Mouse (Mus musculus) lung, postnatal 0 days (tissue): ENCODE data around the gene Ier5. TPM values are rescaled to one million over a fixed set of nuclear protein-coding genes. Genes with fewer than 3 reads are reported as not detected.

Experiments
- ATAC-seq: fragments of 200-750 bp; cut with Nextera tagmentation; 2 replicates; pipeline ENCODE4 v1.8.0; 2017; ENCODE audit warnings: moderate library complexity
- DNase-seq: peaks from one replicate; pipeline ENCODE4 v3.0.0-alpha.2; 2016; ENCODE audit warnings: low spot score
- H3K27ac ChIP-seq: fragments of 300-500 bp; sonication (generic); 2 replicates; pipeline ENCODE4 v1.5.1; 2014; ENCODE audit warnings: antibody characterized with exemption, mild to moderate bottlenecking, low read length, mixed read lengths
- H3K27me3 ChIP-seq: fragments of 300-500 bp; sonication (generic); replicated peaks from 2 replicates; pipeline ENCODE4 v1.6.1; 2014; ENCODE audit warnings: low read length, mixed read lengths; ENCODE audit not compliant: insufficient read depth
- H3K36me3 ChIP-seq: fragments of 300-500 bp; sonication (generic); 2 replicates; pipeline ENCODE4 v1.6.1; 2014; ENCODE audit warnings: low read length, mixed read lengths; ENCODE audit not compliant: insufficient read depth
- H3K4me1 ChIP-seq: fragments of 300-500 bp; sonication (generic); 2 replicates; pipeline ENCODE4 v1.6.1; 2014; ENCODE audit warnings: antibody characterized with exemption, low read depth, low read length, mixed read lengths; ENCODE audit not compliant: insufficient read depth
- H3K4me2 ChIP-seq: fragments of 300-500 bp; sonication (generic); replicated peaks from 2 replicates; pipeline ENCODE4 v1.6.1; 2014; ENCODE audit warnings: low read depth, mild to moderate bottlenecking, low read length, moderate library complexity, mixed read lengths
- H3K4me3 ChIP-seq: fragments of 300-500 bp; sonication (generic); 2 replicates; pipeline ENCODE4 v1.5.1; 2014; ENCODE audit warnings: low read depth, low read length
- H3K9ac ChIP-seq: fragments of 300-500 bp; sonication (generic); replicated peaks from 2 replicates; pipeline ENCODE4 v1.6.1; 2014; ENCODE audit warnings: low read depth, mild to moderate bottlenecking
- H3K9me3 ChIP-seq: fragments of 300-500 bp; sonication (generic); 2 replicates; pipeline ENCODE4 v1.6.1; 2016; ENCODE audit warnings: low read length, mixed read lengths
- CTCF ChIP-seq: IDR thresholded peaks from 2 replicates; pipeline ENCODE4 v1.5.1; 2016; ENCODE audit warnings: antibody characterized with exemption, mild to moderate bottlenecking
- EP300 ChIP-seq: IDR thresholded peaks from 2 replicates; pipeline ENCODE4 v1.6.1; 2016; ENCODE audit warnings: antibody characterized with exemption, mild to moderate bottlenecking, control low read depth
- WGBS: fragments of 180-500 bp; shearing (Covaris S2); extraction: QIAGEN DNeasy Blood & Tissue Kit; methylation state at CpG from one replicate; pipeline ENCODE4 v1.1.7; 2014; 5-methylcytosine and 5-hydroxymethylcytosine counted together
- polyA plus RNA-seq: library from polyadenylated mRNA; unstranded; fragments of >200 nt; fragmentation: Nextera tagmentation; extraction: Ambion mirVana; gene quantifications from 2 replicates; pipeline ENCODE4 v1.2.1, GENCODE M21; 2015

The Ier5 gene
- polyA plus RNA-seq, 1 experiment from 2014 or later = 10.9 TPM

DNA sequence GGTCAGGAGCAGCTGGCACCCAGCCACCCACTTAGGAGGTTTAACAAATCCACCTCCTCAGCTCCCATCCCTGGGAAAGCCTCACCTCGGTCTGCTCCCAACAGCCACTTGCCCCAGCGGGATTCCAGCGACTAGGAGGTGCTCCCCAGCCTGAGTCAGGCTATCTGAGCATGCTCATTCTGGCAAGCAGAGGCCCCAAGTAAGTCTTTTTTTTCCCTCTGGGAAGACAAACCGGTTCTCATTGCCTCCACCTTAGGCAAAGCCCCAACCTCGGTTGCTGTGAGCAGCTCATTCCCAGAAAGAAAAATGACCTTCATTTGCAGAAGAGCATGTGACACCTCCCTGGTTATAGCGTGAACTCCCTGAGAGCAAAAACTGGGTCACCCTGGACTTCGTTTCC lies 29.7 kb downstream of the Ier5 start:
- H3K4me2 ChIP-seq = no peak overlapping the region
- H3K9ac ChIP-seq = no peak overlapping the region
- H3K27ac ChIP-seq = no peak overlapping the region
- H3K36me3 ChIP-seq = no peaks in the 10 kb centered on the region
- H3K9me3 ChIP-seq = no peaks in the 10 kb centered on the region
- no peaks in the 10 kb centered on the region for H3K27me3 ChIP-seq
- DNase-seq (peak; percentile 72), ATAC-seq (peak; percentile 60)
- peaks cover 7% of the 10 kb centered on the region for H3K4me1 ChIP-seq
- TF ChIP-seq EP300 (no peak), CTCF (no peak)
- WGBS = 39% methylated on average over 7 of the region's 7 CpGs
- H3K4me3 ChIP-seq = no peak overlapping the region

GRCm38 (mm10) chr1:155066196-155066595 lies 33.2 kb downstream of the Ier5 start:
- no peaks in the 10 kb centered on the region for H3K27me3 ChIP-seq
- H3K27ac ChIP-seq = no peak overlapping the region
- H3K4me1 ChIP-seq = no peaks in the 10 kb centered on the region; the same call in 1 of the 2 replicates
- 77% methylated on average over 5 of the region's 5 CpGs for WGBS
- H3K4me3 ChIP-seq = no peak overlapping the region
- H3K4me2 ChIP-seq = no peak overlapping the region
- H3K9ac ChIP-seq = no peak overlapping the region
- ATAC-seq = no peak
- H3K9me3 ChIP-seq = no peaks in the 10 kb centered on the region
- TF ChIP-seq CTCF (no peak), EP300 (no peak)
- no peak for DNase-seq
- H3K36me3 ChIP-seq = no peaks in the 10 kb centered on the region

DNA sequence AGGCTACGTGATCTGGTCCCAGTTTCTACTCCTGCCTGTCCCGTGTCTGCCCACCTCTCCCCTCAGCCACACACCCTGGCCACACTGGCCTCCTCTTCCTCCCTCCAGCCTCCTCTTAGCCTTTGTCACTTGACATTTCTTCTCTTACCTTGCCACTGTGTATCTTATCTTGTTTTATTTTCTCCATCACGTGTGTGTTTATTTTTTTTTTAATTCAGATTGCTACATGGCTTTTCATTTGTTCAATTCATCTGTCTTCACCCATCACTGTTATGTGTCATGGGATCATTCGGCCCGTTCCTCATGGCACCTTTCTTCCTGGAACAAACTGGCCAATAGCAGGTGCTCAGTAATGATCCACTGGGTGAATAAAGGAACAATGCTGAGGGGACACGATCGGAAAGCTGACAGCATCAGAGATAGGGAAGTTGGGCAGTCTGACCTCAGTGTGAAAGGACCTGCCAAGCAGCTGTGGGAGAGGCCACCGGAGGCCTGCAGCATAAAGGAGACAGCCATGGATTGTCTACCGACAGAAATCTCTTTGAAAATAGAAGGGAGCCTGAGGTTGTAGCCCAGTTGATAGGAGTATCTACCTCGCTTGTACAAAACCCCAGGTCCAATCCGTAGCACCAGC lies 34.3 kb downstream of the Ier5 start:
- no peaks in the 10 kb centered on the region for H3K36me3 ChIP-seq
- ATAC-seq (no peak), DNase-seq (no peak)
- 62% methylated on average over 11 of the region's 11 CpGs for WGBS
- TF ChIP-seq EP300 = no peak
- no peak for TF ChIP-seq CTCF
- no peaks in the 10 kb centered on the region for H3K27me3 ChIP-seq
- no peaks in the 10 kb centered on the region; the same call in 1 of the 2 replicates for H3K4me1 ChIP-seq
- no peaks in the 10 kb centered on the region for H3K9me3 ChIP-seq
- no peak overlapping the region for H3K27ac ChIP-seq
- no peak overlapping the region for H3K9ac ChIP-seq
- no peak overlapping the region for H3K4me3 ChIP-seq
- H3K4me2 ChIP-seq = no peak overlapping the region

DNA sequence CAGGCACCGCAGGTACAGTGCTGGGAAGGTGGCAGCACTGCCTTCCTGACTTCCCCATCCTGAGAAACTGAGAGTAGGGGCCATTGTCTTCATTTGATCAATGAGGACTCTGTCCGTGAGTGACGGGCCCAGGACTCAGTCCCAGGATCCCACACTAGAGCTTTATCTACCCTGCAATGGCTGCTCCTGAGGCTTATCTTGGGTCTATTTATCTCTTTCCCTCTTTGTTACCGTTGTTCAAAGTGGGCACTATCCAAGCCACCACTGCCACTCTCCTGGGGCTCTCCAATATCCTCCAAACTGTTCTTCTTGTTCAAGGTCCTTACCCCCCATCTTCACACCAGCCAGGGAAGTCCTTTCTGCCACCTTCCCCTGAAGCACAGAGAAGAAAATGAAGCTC lies 34.8 kb downstream of the Ier5 start:
- Histone ChIP-seq H3K4me3 (no peak overlapping the region), H3K27ac (peak overlapping the region; percentile 54; the same call in 1 of the 2 replicates), H3K9ac (no peak overlapping the region), H3K4me1 (no peaks in the 10 kb centered on the region; the same call in 1 of the 2 replicates), H3K36me3 (no peaks in the 10 kb centered on the region), H3K9me3 (no peaks in the 10 kb centered on the region), H3K4me2 (no peak overlapping the region), H3K27me3 (no peaks in the 10 kb centered on the region)
- no peak for TF ChIP-seq EP300
- no peak for TF ChIP-seq CTCF
- ATAC-seq (no peak), DNase-seq (no peak)
- WGBS = 70% methylated on average over 4 of the region's 4 CpGs

DNA sequence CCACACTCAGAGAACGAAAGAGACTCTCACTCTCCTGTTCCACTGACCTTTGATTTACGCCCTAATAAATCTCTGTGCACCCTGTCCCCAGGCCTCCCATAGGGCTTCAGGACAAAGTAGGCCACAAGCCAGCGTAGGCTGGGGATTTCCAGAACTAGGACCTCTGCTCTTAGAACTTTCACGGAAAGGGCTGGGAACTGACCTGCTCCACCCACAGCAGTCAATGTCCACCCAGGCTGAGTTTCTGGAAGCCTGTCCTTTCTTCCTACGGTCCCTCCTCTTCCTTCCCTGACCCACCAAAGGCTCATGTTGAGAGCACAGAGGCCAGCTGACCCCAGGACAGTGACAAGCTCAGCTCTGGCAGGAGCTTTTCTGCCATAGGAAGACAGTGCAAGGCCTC lies 35.3 kb downstream of the Ier5 start:
- ATAC-seq = peak; percentile 35; the same call in 1 of the 2 replicates
- TF ChIP-seq EP300 = peak; percentile 67
- no peak for TF ChIP-seq CTCF
- DNase-seq = peak; percentile 36
- Histone ChIP-seq H3K36me3 (no peaks in the 10 kb centered on the region), H3K4me3 (no peak overlapping the region), H3K27ac (peak overlapping the region; percentile 54), H3K4me2 (no peak overlapping the region), H3K9ac (no peak overlapping the region), H3K4me1 (no peaks in the 10 kb centered on the region; the same call in 1 of the 2 replicates), H3K27me3 (no peaks in the 10 kb centered on the region), H3K9me3 (no peaks in the 10 kb centered on the region)
- WGBS = 61% methylated on average over 5 of the region's 5 CpGs

DNA sequence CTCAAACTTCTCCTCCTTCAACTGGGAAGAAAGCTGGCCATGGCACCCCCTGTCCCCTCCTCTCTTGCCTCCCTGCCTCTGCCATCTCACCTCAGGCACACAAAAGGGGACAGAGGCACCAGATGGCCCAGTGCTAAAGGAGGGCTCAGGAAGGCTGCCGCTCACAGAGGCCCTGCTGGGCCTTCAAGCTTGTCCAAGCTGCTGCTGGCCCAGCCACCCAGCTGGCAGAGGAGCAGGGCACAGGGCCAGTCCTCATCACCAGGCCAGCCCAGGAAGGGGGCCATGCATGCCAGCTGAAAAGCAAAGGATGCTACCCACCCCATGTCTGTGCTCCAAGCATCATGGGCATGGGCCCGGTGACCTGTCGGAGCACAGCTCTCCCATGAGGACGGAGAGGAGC lies 36.5 kb downstream of the Ier5 start:
- no peaks in the 10 kb centered on the region for H3K36me3 ChIP-seq
- no peak for ATAC-seq
- H3K9ac ChIP-seq = no peak overlapping the region
- no peak overlapping the region for H3K4me2 ChIP-seq
- H3K4me1 ChIP-seq = no peaks in the 10 kb centered on the region; the same call in 1 of the 2 replicates
- no peak for DNase-seq
- no peaks in the 10 kb centered on the region for H3K27me3 ChIP-seq
- H3K9me3 ChIP-seq = no peaks in the 10 kb centered on the region
- TF ChIP-seq CTCF (no peak), EP300 (no peak)
- 93% methylated on average over 4 of the region's 4 CpGs for WGBS
- no peak overlapping the region for H3K27ac ChIP-seq
- no peak overlapping the region for H3K4me3 ChIP-seq
